Mouse (Mus musculus): ENCODE results near the gene Krtdap.

- no peak for TF ChIP-seq CTCF (IDR thresholded peaks at IDR 0.05; ENCODE audit: low read depth)
- no peak for TF ChIP-seq EP300 (optimal IDR thresholded peaks at IDR 0.05)
These were observed 32.4 kb downstream of the Krtdap start for GRCm38 (mm10) chr7:30820131-30820530.

All from stomach, postnatal 0 days (tissue).